Comparison of ENCODE assay signal across 12 mouse cellular contexts in genomic region chr5:100728757-100729156, GRCm38 (mm10). TPM values are rescaled to one million over a fixed set of nuclear protein-coding genes. Genes with fewer than 3 reads are reported as not detected.
DNase-seq lines count a peak whose midpoint lies in the region; ATAC-seq and TF ChIP-seq lines count a peak whose summit lies in the region.
"Had no signal": no experiment of that assay in that cellular context is flagged by ENCODE, and none has a peak within 500 bp of the region (broad histone marks: within the 10 kb centered on the region; RNA-seq: fewer than 3 reads in every experiment).

No protein-coding gene starts in this region.

- no peak overlapping the region for H3K27ac ChIP-seq in liver, embryonic 14.5 days
- no peak overlapping the region for H3K27ac ChIP-seq in heart, embryonic 11.5 days (ENCODE audit: low read depth, low read length)
- H3K27ac ChIP-seq in heart, embryonic 10.5 days, result no peak overlapping the region
- H3K27ac ChIP-seq: forebrain, embryonic 12.5 days; neural tube, embryonic 13.5 days had no signal

- no peak overlapping the region; a peak in 1 of 4 replicates for H3K4me3 ChIP-seq in liver, embryonic 14.5 days (ENCODE audit: insufficient read depth in 1 of 2, low read depth in 2 of 2, low read length in 2 of 2)
- H3K4me3 ChIP-seq in heart, embryonic 11.5 days (ENCODE audit: low read depth, low read length), result no peak overlapping the region
- H3K4me3 ChIP-seq in heart, embryonic 10.5 days, result no peak overlapping the region
- H3K4me3 ChIP-seq: forebrain, embryonic 12.5 days; neural tube, embryonic 13.5 days had no signal

- no peak for TF ChIP-seq CTCF in liver, embryonic 14.5 days (IDR thresholded peaks at IDR 0.05; ENCODE audit: low read depth)

- H3K9ac ChIP-seq in liver, embryonic 14.5 days (replicated peaks), result no peak overlapping the region
- no peak overlapping the region for H3K9ac ChIP-seq in heart, embryonic 11.5 days (ENCODE audit: low read depth, low read length)
- H3K9ac ChIP-seq: forebrain, embryonic 12.5 days; neural tube, embryonic 13.5 days had no signal

- H3K4me1 ChIP-seq in liver, embryonic 14.5 days (replicated peaks; ENCODE audit: control insufficient read depth in 2 of 2, insufficient read depth in 2 of 2, low read length in 1 of 2), result peaks cover 0 to 6% of the 10 kb centered on the region in 2 experiments; a peak in 2 of 4 replicates
- H3K4me1 ChIP-seq in heart, embryonic 11.5 days (ENCODE audit: control insufficient read depth, insufficient read depth, low read length), result no peaks in the 10 kb centered on the region
- no peaks in the 10 kb centered on the region for H3K4me1 ChIP-seq in heart, embryonic 10.5 days
- H3K4me1 ChIP-seq: forebrain, embryonic 12.5 days; neural tube, embryonic 13.5 days had no signal

- peak; percentile 59 to 63 for DNase-seq in spleen, adult 18-20 months
- no peak for DNase-seq in spleen, adult 12 weeks (ENCODE audit: low spot score)
- DNase-seq in liver, embryonic 14.5 days (ENCODE audit: low read depth in 3 of 3, low spot score in 3 of 3), result no peak
- DNase-seq in naive thymus-derived CD4-positive, alpha-beta T cell, adult 2 months (ENCODE audit: low read depth), result peak; percentile 69
- DNase-seq in thymus, postnatal 36 days, result peak; percentile 72 to 77
- DNase-seq in gastrocnemius, postnatal 25 days, result no peak
- no peak for DNase-seq in heart, embryonic 10.5 days (ENCODE audit: low spot score)
- DNase-seq: gastrocnemius, postnatal 36 days; kidney, adult 9 months had no signal

- H3K36me3 ChIP-seq in liver, embryonic 14.5 days (replicated peaks; ENCODE audit: control insufficient read depth, insufficient read depth, low read depth), result no peaks in the 10 kb centered on the region
- H3K36me3 ChIP-seq in heart, embryonic 11.5 days (ENCODE audit: control insufficient read depth, insufficient read depth, low read length), result no peaks in the 10 kb centered on the region
- no peaks in the 10 kb centered on the region for H3K36me3 ChIP-seq in heart, embryonic 10.5 days
- H3K36me3 ChIP-seq: forebrain, embryonic 12.5 days; neural tube, embryonic 13.5 days had no signal

- peak overlapping the region; percentile 32 for H3K4me2 ChIP-seq in liver, embryonic 14.5 days (ENCODE audit: low read depth)
- H3K4me2 ChIP-seq in heart, embryonic 11.5 days, result no peak overlapping the region
- H3K4me2 ChIP-seq: forebrain, embryonic 12.5 days; neural tube, embryonic 13.5 days had no signal

- no peaks in the 10 kb centered on the region for H3K27me3 ChIP-seq in liver, embryonic 14.5 days (ENCODE audit: control insufficient read depth, insufficient read depth, low read length)
- no peaks in the 10 kb centered on the region for H3K27me3 ChIP-seq in heart, embryonic 11.5 days (ENCODE audit: control insufficient read depth, insufficient read depth, low read length)
- H3K27me3 ChIP-seq in heart, embryonic 10.5 days (ENCODE audit: insufficient read depth, poor library complexity, severe bottlenecking), result no peaks in the 10 kb centered on the region
- H3K27me3 ChIP-seq: forebrain, embryonic 12.5 days; neural tube, embryonic 13.5 days had no signal

- 15% methylated on average over 13 of the region's 13 CpGs for WGBS in liver, embryonic 14.5 days (ENCODE audit: insufficient replicate concordance)
- 76% methylated on average over 13 of the region's 13 CpGs for WGBS in heart, embryonic 11.5 days (ENCODE audit: insufficient replicate concordance)
- 77% methylated on average over 13 of the region's 13 CpGs for WGBS in heart, embryonic 10.5 days

- ATAC-seq in liver, embryonic 14.5 days (ENCODE audit: insufficient read depth), result no peak
- no peak for ATAC-seq in heart, embryonic 11.5 days (replicated peaks; ENCODE audit: insufficient number of reproducible peaks, low FRiP score, low TSS enrichment)

- no peaks in the 10 kb centered on the region for H3K9me3 ChIP-seq in liver, embryonic 14.5 days (ENCODE audit: control insufficient read depth, low read length)
- peaks cover 3% of the 10 kb centered on the region for H3K9me3 ChIP-seq in heart, embryonic 11.5 days (replicated peaks; ENCODE audit: control insufficient read depth, low read length)
- no peaks in the 10 kb centered on the region for H3K9me3 ChIP-seq in heart, embryonic 10.5 days
- H3K9me3 ChIP-seq: neural tube, embryonic 13.5 days had no signal

- TF ChIP-seq EP300 in liver, embryonic 14.5 days (IDR thresholded peaks at IDR 0.05; ENCODE audit: low read depth), result no peak

RNA-seq across cellular contexts. Expression of gene Hpse, which starts 9.2 kb away (rescaled TPM):
- 1.2 and 1.4 TPM in 2 replicates for polyA plus RNA-seq in liver, embryonic 14.5 days (2012; rRNA removed)
- polyA plus RNA-seq in liver, embryonic 14.5 days (2014; fragmentation: Nextera tagmentation; extraction: Ambion mirVana), result 1.5 and 1.9 TPM in 2 replicates
- 1.1 and 1.7 TPM in 2 replicates for polyA plus RNA-seq in heart, embryonic 11.5 days (2014; fragmentation: Nextera tagmentation; extraction: Ambion mirVana)
- under 1 TPM; 0.13 to 0.70 TPM for total RNA-seq in gastrocnemius, postnatal 25 days (2021)
- 0.67 and 1.7 TPM in 2 replicates for polyA plus RNA-seq in heart, embryonic 10.5 days (2016; fragmentation: Nextera tagmentation; extraction: Ambion mirVana)

RNA-seq across cellular contexts. Expression of gene Coq2, which starts 53.8 kb away (rescaled TPM):
- 19.2 and 23.8 TPM in 2 replicates for polyA plus RNA-seq in liver, embryonic 14.5 days (2012; rRNA removed)
- polyA plus RNA-seq in liver, embryonic 14.5 days (2014; fragmentation: Nextera tagmentation; extraction: Ambion mirVana), result 25.7 and 29.4 TPM in 2 replicates
- 64.3 and 70.8 TPM in 2 replicates for polyA plus RNA-seq in heart, embryonic 11.5 days (2014; fragmentation: Nextera tagmentation; extraction: Ambion mirVana)
- 10 to 100 TPM; 58.4 to 61.5 TPM for total RNA-seq in gastrocnemius, postnatal 25 days (2021)
- polyA plus RNA-seq in heart, embryonic 10.5 days (2016; fragmentation: Nextera tagmentation; extraction: Ambion mirVana), result 64.2 and 67.1 TPM in 2 replicates

Comparison
In these comparisons a context has a peak if more than half of its experiments do, and no peak if none do; other contexts are left out.
1. DNase-seq: peak in spleen, adult 18-20 months (2 of 2), naive thymus-derived CD4-positive, alpha-beta T cell, adult 2 months (single experiment) and thymus, postnatal 36 days (2 of 2); none in spleen, adult 12 weeks (single experiment), liver, embryonic 14.5 days (0 of 3), gastrocnemius, postnatal 25 days (single experiment) and heart, embryonic 10.5 days (single experiment).